Mouse (Mus musculus): ENCODE results near the gene Itga5. TPM values are rescaled to one million over a fixed set of nuclear protein-coding genes. Genes with fewer than 3 reads are reported as not detected.

Itga5 gene
- polyA plus RNA-seq, 1 experiment = 0.13 TPM

GRCm38 (mm10) chr15:103345789-103346188 lies 20.8 kb downstream of the Itga5 start:
- no peaks in the 10 kb centered on the region for H3K9me3 ChIP-seq (ENCODE audit: control insufficient read depth, low read length)
- no peaks in the 10 kb centered on the region; the same call in 1 of the 2 replicates for H3K4me1 ChIP-seq (ENCODE audit: control insufficient read depth)
- TF ChIP-seq TAL1 (IDR thresholded peaks at IDR 0.05; ENCODE audit: low read length) = no peak
- peaks cover 34% of the 10 kb centered on the region for H3K36me3 ChIP-seq (ENCODE audit: control insufficient read depth)
- H3K4me3 ChIP-seq (replicated peaks) = no peak overlapping the region
- H3K27me3 ChIP-seq (ENCODE audit: control insufficient read depth) = peaks cover 15% of the 10 kb centered on the region

GRCm38 (mm10) chr15:103343556-103343955 lies 23.0 kb downstream of the Itga5 start:
- Histone ChIP-seq H3K4me3 (replicated peaks) (no peak overlapping the region), H3K4me1 (ENCODE audit: control insufficient read depth) (peaks cover 21% of the 10 kb centered on the region), H3K9me3 (ENCODE audit: control insufficient read depth, low read length) (no peaks in the 10 kb centered on the region), H3K27me3 (ENCODE audit: control insufficient read depth) (peaks cover 37% of the 10 kb centered on the region), H3K36me3 (ENCODE audit: control insufficient read depth) (peaks cover 16% of the 10 kb centered on the region)
- TF ChIP-seq TAL1 (IDR thresholded peaks at IDR 0.05; ENCODE audit: low read length) (no peak), GATA1 (IDR thresholded peaks at IDR 0.05; ENCODE audit: low read length) (no peak)

GRCm38 (mm10) chr15:103343008-103343407 lies 23.6 kb downstream of the Itga5 start:
- Histone ChIP-seq H3K4me1 (ENCODE audit: control insufficient read depth) (peaks cover 26% of the 10 kb centered on the region), H3K36me3 (ENCODE audit: control insufficient read depth) (peaks cover 16% of the 10 kb centered on the region)
- TF ChIP-seq TAL1 (IDR thresholded peaks at IDR 0.05; ENCODE audit: low read length) = no peak

GRCm38 (mm10) chr15:103342415-103342814 lies 24.1 kb downstream of the Itga5 start:
- Histone ChIP-seq H3K9me3 (ENCODE audit: control insufficient read depth, low read length) (no peaks in the 10 kb centered on the region), H3K27me3 (ENCODE audit: control insufficient read depth) (peaks cover 49% of the 10 kb centered on the region), H3K36me3 (ENCODE audit: control insufficient read depth) (peaks cover 12% of the 10 kb centered on the region), H3K4me3 (replicated peaks) (no peak overlapping the region), H3K4me1 (ENCODE audit: control insufficient read depth) (peaks cover 32% of the 10 kb centered on the region)
- TF ChIP-seq GATA1 (IDR thresholded peaks at IDR 0.05; ENCODE audit: low read length) = no peak
- no peak for TF ChIP-seq TAL1 (IDR thresholded peaks at IDR 0.05; ENCODE audit: low read length)

More at GRCm38 (mm10) chr15:103343008-103343407, 23.6 kb downstream of the Itga5 start:
- Histone ChIP-seq H3K4me3 (replicated peaks) (no peak overlapping the region), H3K9me3 (ENCODE audit: control insufficient read depth, low read length) (no peaks in the 10 kb centered on the region), H3K27me3 (ENCODE audit: control insufficient read depth) (peaks cover 43% of the 10 kb centered on the region)

GRCm38 (mm10) chr15:103341547-103341946 lies 25.0 kb downstream of the Itga5 start:
- TF ChIP-seq TAL1 (IDR thresholded peaks at IDR 0.05; ENCODE audit: low read length) (no peak), GATA1 (IDR thresholded peaks at IDR 0.05; ENCODE audit: low read length) (no peak)
- peaks cover 36% of the 10 kb centered on the region for H3K4me1 ChIP-seq (ENCODE audit: control insufficient read depth)
- H3K4me3 ChIP-seq (replicated peaks) = no peak overlapping the region
- no peaks in the 10 kb centered on the region for H3K9me3 ChIP-seq (ENCODE audit: control insufficient read depth, low read length)
- H3K36me3 ChIP-seq (ENCODE audit: control insufficient read depth) = peaks cover 12% of the 10 kb centered on the region; the same call in 1 of the 2 replicates
- H3K27me3 ChIP-seq (ENCODE audit: control insufficient read depth) = peaks cover 53% of the 10 kb centered on the region

- Histone ChIP-seq H3K4me1 (ENCODE audit: control insufficient read depth) (peaks cover 36% of the 10 kb centered on the region), H3K4me3 (replicated peaks) (no peak overlapping the region), H3K9me3 (ENCODE audit: control insufficient read depth, low read length) (no peaks in the 10 kb centered on the region), H3K27me3 (ENCODE audit: control insufficient read depth) (peaks cover 53% of the 10 kb centered on the region), H3K36me3 (ENCODE audit: control insufficient read depth) (peaks cover 11% of the 10 kb centered on the region; the same call in 1 of the 2 replicates)
- TF ChIP-seq GATA1 (IDR thresholded peaks at IDR 0.05; ENCODE audit: low read length) (no peak), TAL1 (IDR thresholded peaks at IDR 0.05; ENCODE audit: low read length) (no peak)
Measured at GRCm38 (mm10) chr15:103340786-103341185, 25.8 kb downstream of the Itga5 start.

- Histone ChIP-seq H3K4me1 (ENCODE audit: control insufficient read depth) (peaks cover 38% of the 10 kb centered on the region), H3K9me3 (ENCODE audit: control insufficient read depth, low read length) (no peaks in the 10 kb centered on the region), H3K27me3 (ENCODE audit: control insufficient read depth) (peaks cover 53% of the 10 kb centered on the region), H3K4me3 (replicated peaks) (peak within 1 kb of the TSS; percentile 64), H3K36me3 (ENCODE audit: control insufficient read depth) (peaks cover 5% of the 10 kb centered on the region; the same call in 1 of the 2 replicates)
- TF ChIP-seq GATA1 (IDR thresholded peaks at IDR 0.05; ENCODE audit: low read length) (no peak), TAL1 (IDR thresholded peaks at IDR 0.05; ENCODE audit: low read length) (no peak)
Measured at GRCm38 (mm10) chr15:103339961-103340337, 26.6 kb downstream of the Itga5 start, which contains the start of gene Zfp385a. Zfp385a (minus strand) TSS chr15:103340093.

- no peaks in the 10 kb centered on the region for H3K9me3 ChIP-seq (ENCODE audit: control insufficient read depth, low read length)
- H3K4me3 ChIP-seq (replicated peaks) = peak overlapping the region; percentile 64
- H3K4me1 ChIP-seq (ENCODE audit: control insufficient read depth) = peaks cover 39% of the 10 kb centered on the region
- H3K27me3 ChIP-seq (ENCODE audit: control insufficient read depth) = peaks cover 53% of the 10 kb centered on the region
- no peak for TF ChIP-seq GATA1 (IDR thresholded peaks at IDR 0.05; ENCODE audit: low read length)
- H3K36me3 ChIP-seq (ENCODE audit: control insufficient read depth) = peaks cover 4% of the 10 kb centered on the region; the same call in 1 of the 2 replicates
Measured at GRCm38 (mm10) chr15:103339166-103339960, 27.2 kb downstream of the Itga5 start.

GRCm38 (mm10) chr15:103338829-103339165 lies 27.8 kb downstream of the Itga5 start:
- peaks cover 53% of the 10 kb centered on the region for H3K27me3 ChIP-seq (ENCODE audit: control insufficient read depth)
- H3K4me1 ChIP-seq (ENCODE audit: control insufficient read depth) = peaks cover 39% of the 10 kb centered on the region
- no peaks in the 10 kb centered on the region for H3K9me3 ChIP-seq (ENCODE audit: control insufficient read depth, low read length)
- peak overlapping the region; percentile 64 for H3K4me3 ChIP-seq (replicated peaks)
- H3K36me3 ChIP-seq (ENCODE audit: control insufficient read depth) = no peaks in the 10 kb centered on the region; the same call in 1 of the 2 replicates
- TF ChIP-seq GATA1 (IDR thresholded peaks at IDR 0.05; ENCODE audit: low read length) = no peak
- no peak for TF ChIP-seq TAL1 (IDR thresholded peaks at IDR 0.05; ENCODE audit: low read length)
